Mouse (Mus musculus): Measurements from ENCODE around the gene Pga5. TPM values are rescaled to one million over a fixed set of nuclear protein-coding genes. Genes with fewer than 3 reads are reported as not detected.
A peak's percentile ranks its signal among the peaks of the same experiment; 100 is the strongest.

Pga5 gene
- polyA plus RNA-seq, 1 experiment: not detected

- Histone ChIP-seq H3K27me3 (ENCODE audit: control insufficient read depth, insufficient read depth, low read length) (no peaks in the 10 kb centered on the region), H3K36me3 (ENCODE audit: control insufficient read depth, insufficient read depth, low read length) (peaks cover 13% of the 10 kb centered on the region), H3K4me3 (ENCODE audit: extremely low read depth, insufficient read depth, insufficient read length) (no peak overlapping the region), H3K4me1 (ENCODE audit: control insufficient read depth, insufficient read depth, insufficient read length) (peaks cover 3% of the 10 kb centered on the region; the same call in 1 of the 2 replicates), H3K27ac (ENCODE audit: insufficient read depth, low read length) (no peak overlapping the region)
- TF ChIP-seq CTCF (IDR thresholded peaks at IDR 0.05; ENCODE audit: extremely low read depth, insufficient read depth, insufficient read length, insufficient replicate concordance): no peak
- TF ChIP-seq POLR2A (IDR thresholded peaks at IDR 0.05; ENCODE audit: low read depth, low read length): no peak
- no peak for DNase-seq (ENCODE audit: low read depth in 1 of 2, low spot score in 2 of 2)
- WGBS: 77% methylated on average over 13 of the region's 13 CpGs
Measured at GRCm38 (mm10) chr19:10707087-10707875, 29.4 kb upstream of the Pga5 start.

GRCm38 (mm10) chr19:10703470-10703869 lies 25.6 kb upstream of the Pga5 start:
- WGBS: 65% methylated on average over 8 of the region's 8 CpGs
- Histone ChIP-seq H3K4me3 (ENCODE audit: extremely low read depth, insufficient read depth, insufficient read length) (no peak overlapping the region), H3K27ac (ENCODE audit: insufficient read depth, low read length) (no peak overlapping the region), H3K36me3 (ENCODE audit: control insufficient read depth, insufficient read depth, low read length) (peaks cover 2% of the 10 kb centered on the region; the same call in 1 of the 2 replicates), H3K4me1 (ENCODE audit: control insufficient read depth, insufficient read depth, insufficient read length) (peaks cover 18% of the 10 kb centered on the region; the same call in 1 of the 2 replicates), H3K27me3 (ENCODE audit: control insufficient read depth, insufficient read depth, low read length) (no peaks in the 10 kb centered on the region)
- no peak for DNase-seq (ENCODE audit: low read depth in 1 of 2, low spot score in 2 of 2)
- TF ChIP-seq CTCF (IDR thresholded peaks at IDR 0.05; ENCODE audit: extremely low read depth, insufficient read depth, insufficient read length, insufficient replicate concordance) (no peak), POLR2A (IDR thresholded peaks at IDR 0.05; ENCODE audit: low read depth, low read length) (no peak)

GRCm38 (mm10) chr19:10702125-10702524 lies 24.3 kb upstream of the Pga5 start:
- no peaks in the 10 kb centered on the region for H3K36me3 ChIP-seq (ENCODE audit: control insufficient read depth, insufficient read depth, low read length)
- TF ChIP-seq CTCF (IDR thresholded peaks at IDR 0.05; ENCODE audit: extremely low read depth, insufficient read depth, insufficient read length, insufficient replicate concordance): no peak
- TF ChIP-seq POLR2A (IDR thresholded peaks at IDR 0.05; ENCODE audit: low read depth, low read length): no peak
- DNase-seq (ENCODE audit: low read depth in 1 of 2, low spot score in 2 of 2): no peak
- no peaks in the 10 kb centered on the region for H3K27me3 ChIP-seq (ENCODE audit: control insufficient read depth, insufficient read depth, low read length)
- H3K4me1 ChIP-seq (ENCODE audit: control insufficient read depth, insufficient read depth, insufficient read length): peaks cover 25% of the 10 kb centered on the region; the same call in 1 of the 2 replicates
- no peak overlapping the region for H3K4me3 ChIP-seq (ENCODE audit: extremely low read depth, insufficient read depth, insufficient read length)
- WGBS: 77% methylated on average over 8 of the region's 8 CpGs
- H3K27ac ChIP-seq (ENCODE audit: insufficient read depth, low read length): no peak overlapping the region

GRCm38 (mm10) chr19:10701013-10701726 lies 23.3 kb upstream of the Pga5 start:
- Histone ChIP-seq H3K4me3 (ENCODE audit: extremely low read depth, insufficient read depth, insufficient read length) (no peak overlapping the region), H3K36me3 (ENCODE audit: control insufficient read depth, insufficient read depth, low read length) (no peaks in the 10 kb centered on the region), H3K27ac (ENCODE audit: insufficient read depth, low read length) (no peak overlapping the region), H3K4me1 (ENCODE audit: control insufficient read depth, insufficient read depth, insufficient read length) (peaks cover 25% of the 10 kb centered on the region; the same call in 1 of the 2 replicates), H3K27me3 (ENCODE audit: control insufficient read depth, insufficient read depth, low read length) (no peaks in the 10 kb centered on the region)
- TF ChIP-seq POLR2A (IDR thresholded peaks at IDR 0.05; ENCODE audit: low read depth, low read length) (no peak), CTCF (IDR thresholded peaks at IDR 0.05; ENCODE audit: extremely low read depth, insufficient read depth, insufficient read length, insufficient replicate concordance) (no peak)
- WGBS: 74% methylated on average over 6 of the region's 6 CpGs
- DNase-seq (ENCODE audit: low read depth in 1 of 2, low spot score in 2 of 2): no peak

- WGBS: 83% methylated on average over 9 of the region's 9 CpGs
- no peak overlapping the region for H3K27ac ChIP-seq (ENCODE audit: insufficient read depth, low read length)
- no peak overlapping the region for H3K4me3 ChIP-seq (ENCODE audit: extremely low read depth, insufficient read depth, insufficient read length)
- H3K4me1 ChIP-seq (ENCODE audit: control insufficient read depth, insufficient read depth, insufficient read length): peaks cover 31% of the 10 kb centered on the region; the same call in 1 of the 2 replicates
- TF ChIP-seq POLR2A (IDR thresholded peaks at IDR 0.05; ENCODE audit: low read depth, low read length) (no peak), CTCF (IDR thresholded peaks at IDR 0.05; ENCODE audit: extremely low read depth, insufficient read depth, insufficient read length, insufficient replicate concordance) (no peak)
- DNase-seq (ENCODE audit: low read depth in 1 of 2, low spot score in 2 of 2): no peak
- H3K36me3 ChIP-seq (ENCODE audit: control insufficient read depth, insufficient read depth, low read length): no peaks in the 10 kb centered on the region
- no peaks in the 10 kb centered on the region for H3K27me3 ChIP-seq (ENCODE audit: control insufficient read depth, insufficient read depth, low read length)
Measured at GRCm38 (mm10) chr19:10699851-10700250, 22.0 kb upstream of the Pga5 start.

- H3K36me3 ChIP-seq (ENCODE audit: control insufficient read depth, insufficient read depth, low read length): no peaks in the 10 kb centered on the region
- peaks cover 36% of the 10 kb centered on the region; the same call in 1 of the 2 replicates for H3K4me1 ChIP-seq (ENCODE audit: control insufficient read depth, insufficient read depth, insufficient read length)
- no peak overlapping the region for H3K4me3 ChIP-seq (ENCODE audit: extremely low read depth, insufficient read depth, insufficient read length)
- 19% methylated on average over 9 of the region's 9 CpGs for WGBS
- TF ChIP-seq POLR2A (IDR thresholded peaks at IDR 0.05; ENCODE audit: low read depth, low read length): no peak
- no peak for TF ChIP-seq CTCF (IDR thresholded peaks at IDR 0.05; ENCODE audit: extremely low read depth, insufficient read depth, insufficient read length, insufficient replicate concordance)
- H3K27ac ChIP-seq (ENCODE audit: insufficient read depth, low read length): peak overlapping the region; percentile 16
- no peak for DNase-seq (ENCODE audit: low read depth in 1 of 2, low spot score in 2 of 2)
- no peaks in the 10 kb centered on the region for H3K27me3 ChIP-seq (ENCODE audit: control insufficient read depth, insufficient read depth, low read length)
Measured at GRCm38 (mm10) chr19:10698131-10698991, 20.5 kb upstream of the Pga5 start.

Measured in spleen, adult 2 months (tissue).